ENCODE assay signal across 8 mouse cellular contexts in the genomic region with DNA sequence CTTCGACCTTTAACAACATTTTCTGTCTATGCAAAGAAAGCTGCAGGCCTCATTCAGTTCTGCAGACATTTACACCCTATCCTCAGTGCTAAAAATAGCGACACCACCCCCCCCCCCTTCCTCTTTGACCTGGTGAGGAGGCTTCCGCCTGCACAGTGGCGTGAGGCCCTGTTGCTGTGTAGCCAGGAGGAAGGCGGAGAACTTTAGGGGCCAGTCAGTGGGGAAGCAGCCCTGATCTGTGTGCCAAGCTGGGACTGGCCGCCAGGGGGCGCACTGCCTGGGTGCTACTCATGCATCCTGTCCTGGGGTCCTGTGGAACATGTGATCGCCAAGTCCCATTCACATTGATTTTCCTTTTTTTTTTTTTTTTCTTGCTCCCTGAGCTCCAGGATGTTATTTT. TPM values are rescaled to one million over a fixed set of nuclear protein-coding genes. Genes with fewer than 3 reads are reported as not detected.
DNase-seq lines count a peak whose midpoint lies in the region; ATAC-seq and TF ChIP-seq lines count a peak whose summit lies in the region.

No protein-coding gene starts in this region.

- peaks cover 8% of the 10 kb centered on the region for H3K36me3 ChIP-seq in E14TG2a.4 (ENCODE audit: insufficient read depth, low read length)
- H3K36me3 ChIP-seq in forebrain, embryonic 14.5 days (ENCODE audit: control insufficient read depth, insufficient read depth, low read length), result no peaks in the 10 kb centered on the region
- no peaks in the 10 kb centered on the region for H3K36me3 ChIP-seq in neural tube, embryonic 15.5 days

- peak; percentile 74 for ATAC-seq in forebrain, embryonic 14.5 days
- peak; percentile 51 for ATAC-seq in neural tube, embryonic 15.5 days (ENCODE audit: low FRiP score)

- intact Hi-C loops in heart, postnatal 14 days (cut with DNase I), result loop anchor here (2.0 kb wide), 1 partner anchor 17 kb away; no protein-coding TSS in a partner anchor

- peaks cover 81% of the 10 kb centered on the region for H3K4me1 ChIP-seq in E14TG2a.4 (replicated peaks; ENCODE audit: low read depth, low read length)
- H3K4me1 ChIP-seq in forebrain, embryonic 14.5 days (ENCODE audit: control insufficient read depth, insufficient read depth, low read length), result peaks cover 22% of the 10 kb centered on the region
- H3K4me1 ChIP-seq in neural tube, embryonic 15.5 days, result peaks cover 52% of the 10 kb centered on the region

- DNase-seq in c-Kit-positive CD71-positive TER-119-positive erythroid progenitor cells, embryonic 14.5 days (ENCODE audit: low spot score), result peak; percentile 62
- DNase-seq in forebrain, embryonic 14.5 days (ENCODE audit: low spot score), result peak; percentile 74
- DNase-seq in heart, postnatal 14 days, result peak; percentile 94 to 97
- DNase-seq in layer of hippocampus, adult 18-20 months (ENCODE audit: low spot score in 2 of 2), result peak; percentile 54 to 89
- DNase-seq in lung, adult 18-20 months, result peak; percentile 90 to 92
- peak; percentile 79 for DNase-seq in testis, postnatal 14 days (ENCODE audit: low spot score)

- 11% methylated on average over 8 of the region's 8 CpGs for WGBS in forebrain, embryonic 14.5 days
- 14% methylated on average over 8 of the region's 8 CpGs for WGBS in neural tube, embryonic 15.5 days

- H3K27me3 ChIP-seq in E14TG2a.4 (ENCODE audit: insufficient read depth, low read length), result no peaks in the 10 kb centered on the region
- no peaks in the 10 kb centered on the region for H3K27me3 ChIP-seq in forebrain, embryonic 14.5 days (replicated peaks; ENCODE audit: control insufficient read depth, insufficient read depth, low read length)
- no peaks in the 10 kb centered on the region for H3K27me3 ChIP-seq in neural tube, embryonic 15.5 days (replicated peaks)

- H3K27ac ChIP-seq in forebrain, embryonic 14.5 days (ENCODE audit: low read depth, low read length), result peak overlapping the region; percentile 40; the same call in 1 of the 2 replicates
- H3K27ac ChIP-seq in neural tube, embryonic 15.5 days (replicated peaks), result peak overlapping the region; percentile 75

- H3K4me3 ChIP-seq in E14TG2a.4 (replicated peaks; ENCODE audit: low read length), result peak overlapping the region; percentile 43
- no peak overlapping the region for H3K4me3 ChIP-seq in forebrain, embryonic 14.5 days (ENCODE audit: low read depth, low read length)
- H3K4me3 ChIP-seq in neural tube, embryonic 15.5 days (replicated peaks), result no peak overlapping the region

- H3K9me3 ChIP-seq in E14TG2a.4 (ENCODE audit: low read length), result no peaks in the 10 kb centered on the region
- H3K9me3 ChIP-seq in forebrain, embryonic 14.5 days (replicated peaks; ENCODE audit: control insufficient read depth, low read length), result no peaks in the 10 kb centered on the region
- no peaks in the 10 kb centered on the region for H3K9me3 ChIP-seq in neural tube, embryonic 15.5 days (replicated peaks)

- TF ChIP-seq CTCF in E14TG2a.4 (conservative IDR thresholded peaks at IDR 0.05; ENCODE audit: low read length), result peak; percentile 91

- no peak overlapping the region for H3K9ac ChIP-seq in forebrain, embryonic 14.5 days (ENCODE audit: low read length)
- H3K9ac ChIP-seq in neural tube, embryonic 15.5 days (replicated peaks), result no peak overlapping the region

- no peak overlapping the region for H3K4me2 ChIP-seq in forebrain, embryonic 14.5 days (ENCODE audit: low read length)
- H3K4me2 ChIP-seq in neural tube, embryonic 15.5 days, result no peak overlapping the region

RNA-seq across cellular contexts. Expression of gene Dnmt3a, which starts 24.3 kb away (rescaled TPM):
- 28.0 and 32.0 TPM in 2 replicates for polyA plus RNA-seq in forebrain, embryonic 14.5 days (2014; fragmentation: Nextera tagmentation; extraction: Ambion mirVana)
- 100 to 1,000 TPM; 118 to 122 TPM for total RNA-seq in heart, postnatal 14 days (2021)
- 10 to 100 TPM; 65.3 to 69.4 TPM for total RNA-seq in layer of hippocampus, adult 18-20 months (2021)
- polyA plus RNA-seq in neural tube, embryonic 15.5 days (2015; fragmentation: Nextera tagmentation; extraction: Ambion mirVana), result 116 and 134 TPM in 2 replicates
